Mouse (Mus musculus) megakaryocyte, embryonic 14.5 days (primary cell): ENCODE measurements around the gene Ulk3. TPM values are rescaled to one million over a fixed set of nuclear protein-coding genes. Genes with fewer than 3 reads are reported as not detected.

ENCODE experiments used
- H3K27me3 ChIP-seq: replicated peaks from 2 replicates; pipeline ENCODE3; 2012; ENCODE audit warnings: inconsistent platforms
- H3K36me3 ChIP-seq: replicated peaks from 2 replicates; pipeline ENCODE3; 2012; ENCODE audit warnings: low read length, inconsistent platforms, mixed read lengths
- H3K4me1 ChIP-seq: 2 replicates; pipeline ENCODE4 v1.6.1; 2012; ENCODE audit warnings: inconsistent platforms
- H3K4me3 ChIP-seq: replicated peaks from 2 replicates; pipeline ENCODE3; 2012; ENCODE audit warnings: moderate library complexity, mild to moderate bottlenecking, inconsistent platforms
- H3K9me3 ChIP-seq: 2 replicates; pipeline ENCODE4 v1.6.1; 2012; ENCODE audit warnings: inconsistent platforms
- FLI1 ChIP-seq: IDR thresholded peaks from 2 replicates; pipeline ENCODE4 v1.6.1; 2012; ENCODE audit warnings: low read length, inconsistent platforms, mixed read lengths
- GATA1 ChIP-seq: IDR thresholded peaks from 3 replicates; pipeline ENCODE4 v1.6.1; 2012; ENCODE audit warnings: mixed read lengths, low read length, inconsistent platforms, borderline replicate concordance
- polyA plus RNA-seq: library from polyadenylated mRNA; stranded (reverse); fragments of >175 nt; gene quantifications from 2 replicates; pipeline ENCODE4 v1.2.3, GENCODE M21; 2012; ENCODE audit warnings: low replicate concordance; ENCODE audit not compliant: insufficient read depth

Gene Ulk3
- polyA plus RNA-seq, 1 experiment, result 3.3 TPM

DNA sequence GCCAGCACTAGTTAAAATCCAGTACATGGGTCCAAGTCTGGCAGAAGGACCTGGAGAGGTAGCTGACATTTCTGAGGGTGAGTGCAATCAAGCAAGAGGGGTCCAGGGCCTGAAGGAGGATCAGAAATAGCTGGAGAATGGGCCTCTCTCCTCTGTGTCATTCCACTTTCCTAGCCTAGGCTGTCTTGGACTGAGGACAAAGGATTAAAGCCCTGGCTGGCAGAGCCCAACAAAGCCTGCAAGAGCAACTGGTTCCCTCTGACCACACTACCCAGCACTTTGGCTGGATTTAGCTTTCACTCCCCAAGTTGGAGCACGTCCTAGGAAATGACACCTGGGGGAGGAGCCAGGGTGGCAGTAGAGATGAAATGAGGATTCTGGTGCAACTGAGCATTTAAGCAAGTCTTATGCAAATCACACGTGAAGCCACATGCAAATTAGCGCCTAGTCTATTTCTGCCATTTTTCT, 21.1 kb downstream of the Ulk3 start:
- peaks cover 70% of the 10 kb centered on the region for H3K27me3 ChIP-seq
- no peak overlapping the region for H3K4me3 ChIP-seq
- TF ChIP-seq FLI1, result no peak
- TF ChIP-seq GATA1, result no peak
- no peaks in the 10 kb centered on the region for H3K36me3 ChIP-seq
- H3K4me1 ChIP-seq, result peaks cover 66% of the 10 kb centered on the region
- no peaks in the 10 kb centered on the region for H3K9me3 ChIP-seq

DNA sequence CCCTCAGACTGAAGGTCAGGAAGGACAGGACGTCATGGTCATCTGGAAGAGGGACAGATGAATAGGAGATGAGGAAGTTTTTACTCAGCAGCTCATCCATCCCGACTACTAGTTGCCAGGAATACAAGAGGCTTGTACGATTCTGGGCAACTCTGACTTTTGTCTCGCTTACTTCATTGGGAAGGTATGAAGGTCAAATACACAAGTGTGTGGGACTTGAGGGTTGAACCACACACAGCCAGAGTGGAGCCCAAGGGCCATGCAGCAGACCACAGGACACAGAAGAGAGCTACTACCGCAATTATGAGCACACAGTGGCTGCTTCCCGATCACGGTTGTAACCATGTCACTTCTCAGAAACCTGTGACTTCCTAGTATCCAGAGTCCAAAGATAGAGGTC, 23.3 kb downstream of the Ulk3 start:
- TF ChIP-seq GATA1 (no peak), FLI1 (no peak)
- no peaks in the 10 kb centered on the region for H3K36me3 ChIP-seq
- peaks cover 81% of the 10 kb centered on the region for H3K4me1 ChIP-seq
- peaks cover 54% of the 10 kb centered on the region for H3K27me3 ChIP-seq
- H3K4me3 ChIP-seq, result no peak overlapping the region
- no peaks in the 10 kb centered on the region for H3K9me3 ChIP-seq

DNA sequence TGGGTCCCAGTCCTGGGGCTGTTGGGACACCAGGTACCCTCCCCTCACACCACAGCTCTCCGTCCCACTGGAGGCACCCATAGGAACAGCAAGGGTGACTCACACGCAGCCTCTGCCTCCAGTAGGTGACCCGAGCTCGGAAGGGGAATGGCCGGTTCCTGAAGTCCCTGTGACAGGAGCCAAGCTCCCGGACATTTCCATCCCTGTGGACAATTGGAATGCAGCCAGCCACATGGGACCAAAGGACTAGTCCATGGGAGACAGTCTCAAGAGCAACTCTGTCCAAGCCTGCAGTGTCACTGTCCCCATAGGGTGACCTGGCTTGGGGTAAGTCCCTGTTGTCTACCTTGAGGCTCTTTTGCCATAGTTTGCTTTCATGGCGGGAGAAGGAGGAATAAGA, 24.7 kb downstream of the Ulk3 start:
- Histone ChIP-seq H3K4me1 (peaks cover 95% of the 10 kb centered on the region), H3K4me3 (no peak overlapping the region), H3K27me3 (peaks cover 43% of the 10 kb centered on the region), H3K9me3 (no peaks in the 10 kb centered on the region), H3K36me3 (no peaks in the 10 kb centered on the region)
- TF ChIP-seq FLI1, result no peak
- TF ChIP-seq GATA1, result no peak

DNA sequence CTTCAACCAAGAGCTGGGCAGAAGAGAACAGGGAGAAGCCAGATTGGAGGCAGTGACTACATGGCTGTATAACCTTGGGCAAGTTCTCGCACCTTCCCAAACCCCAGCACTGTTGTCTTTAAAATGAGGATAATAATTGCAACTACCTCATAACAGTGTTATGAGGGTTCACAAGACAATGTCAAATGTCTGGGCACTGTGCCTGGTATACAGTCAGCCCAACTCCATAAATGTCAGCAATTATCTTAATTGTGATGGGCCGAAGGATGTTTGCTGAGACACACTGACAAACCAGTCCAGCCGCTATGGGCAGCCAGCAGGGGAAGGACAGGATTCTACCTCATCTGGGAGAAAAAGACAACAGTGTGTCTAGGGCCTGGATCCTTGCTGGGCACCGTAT, 25.5 kb downstream of the Ulk3 start:
- no peaks in the 10 kb centered on the region for H3K9me3 ChIP-seq
- no peak overlapping the region for H3K4me3 ChIP-seq
- no peak for TF ChIP-seq GATA1
- no peak for TF ChIP-seq FLI1
- H3K27me3 ChIP-seq, result peaks cover 37% of the 10 kb centered on the region
- H3K36me3 ChIP-seq, result peaks cover 1% of the 10 kb centered on the region
- peaks cover 94% of the 10 kb centered on the region for H3K4me1 ChIP-seq

DNA sequence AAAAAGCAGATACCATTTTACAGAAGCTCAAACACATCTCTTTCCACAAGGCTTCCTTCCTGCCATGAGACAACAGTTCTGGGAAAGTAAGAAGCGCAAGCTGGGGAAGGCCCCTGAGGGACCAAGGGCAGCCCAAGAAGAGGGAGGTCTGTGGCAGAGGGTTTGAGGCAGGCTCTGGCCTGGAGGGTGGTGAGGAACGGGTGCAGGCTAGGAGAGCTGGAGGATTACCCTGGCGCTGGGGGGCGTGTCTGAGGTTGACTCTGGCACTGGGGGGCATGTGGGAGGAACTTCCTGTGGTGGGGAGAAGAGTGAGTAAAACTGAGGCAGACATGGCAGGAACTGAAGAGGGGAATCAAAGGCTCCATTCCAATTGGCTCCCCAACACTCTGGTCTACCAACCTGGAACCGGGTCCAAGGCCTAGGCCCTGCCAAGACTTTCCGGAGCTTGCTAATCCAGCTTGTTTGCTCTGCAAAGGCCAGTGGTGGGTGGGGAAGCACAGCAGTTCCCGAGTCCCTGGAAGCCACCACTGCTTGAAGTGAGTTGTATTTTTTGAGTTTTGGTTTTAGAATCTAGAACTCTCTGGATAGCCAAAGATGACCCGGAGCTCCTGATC, 28.4 kb downstream of the Ulk3 start:
- peaks cover 15% of the 10 kb centered on the region for H3K27me3 ChIP-seq
- peaks cover 14% of the 10 kb centered on the region for H3K36me3 ChIP-seq
- peak overlapping the region; percentile 81 for H3K4me3 ChIP-seq
- H3K4me1 ChIP-seq, result peaks cover 82% of the 10 kb centered on the region
- TF ChIP-seq GATA1, result no peak
- TF ChIP-seq FLI1, result no peak
- no peaks in the 10 kb centered on the region for H3K9me3 ChIP-seq

DNA sequence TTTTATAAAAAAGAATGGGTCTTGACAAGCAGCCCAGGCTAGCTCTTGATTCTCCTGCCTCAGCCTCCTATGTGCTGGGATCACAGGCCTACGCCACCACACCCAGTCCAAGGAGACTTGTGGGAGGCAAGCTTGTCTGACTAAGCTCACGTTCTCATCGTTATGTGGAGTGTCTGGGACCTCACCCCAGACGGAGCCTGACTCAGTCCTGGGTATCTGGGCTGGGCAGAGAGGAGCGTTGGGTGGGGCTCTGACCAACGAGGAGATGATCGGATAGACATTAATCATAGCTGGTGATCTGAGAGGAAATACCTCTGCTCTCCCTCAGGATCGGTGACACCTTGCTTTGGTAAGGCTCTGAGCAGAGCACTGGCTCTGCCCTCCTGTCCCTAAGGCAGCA, 29.6 kb downstream of the Ulk3 start:
- Histone ChIP-seq H3K4me1 (peaks cover 78% of the 10 kb centered on the region), H3K36me3 (peaks cover 24% of the 10 kb centered on the region), H3K27me3 (peaks cover 8% of the 10 kb centered on the region), H3K9me3 (peaks cover 7% of the 10 kb centered on the region; the same call in 1 of the 2 replicates), H3K4me3 (peak overlapping the region; percentile 46)
- no peak for TF ChIP-seq GATA1
- TF ChIP-seq FLI1, result no peak

DNA sequence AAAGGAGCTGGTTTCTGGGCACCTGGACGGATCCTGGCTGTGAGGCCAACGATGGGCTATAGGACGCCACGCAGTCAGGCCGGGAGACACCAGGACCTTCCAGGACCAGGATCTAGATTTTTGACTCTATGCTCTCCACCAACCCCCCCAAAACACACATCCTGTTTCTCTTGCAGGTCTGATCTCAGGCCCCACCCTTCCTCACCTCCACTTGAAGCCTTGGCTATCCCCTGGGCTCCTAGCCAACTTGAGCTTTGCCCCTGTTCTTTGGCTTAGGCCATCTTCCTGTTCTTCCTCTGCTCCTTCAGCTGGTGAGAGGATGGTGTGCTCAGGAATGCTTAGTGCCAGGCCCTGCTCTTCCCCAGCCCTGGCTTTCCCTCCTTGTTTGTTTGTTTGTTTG, 31.4 kb downstream of the Ulk3 start, which contains the start of gene Lman1l:
Lman1l (minus strand) TSS at position 101 of the 400 bp plus-strand sequence.
- Histone ChIP-seq H3K27me3 (peaks cover 2% of the 10 kb centered on the region), H3K4me1 (peaks cover 74% of the 10 kb centered on the region), H3K4me3 (no peak within 1 kb of the TSS), H3K9me3 (peaks cover 9% of the 10 kb centered on the region; the same call in 1 of the 2 replicates), H3K36me3 (peaks cover 42% of the 10 kb centered on the region)
- TF ChIP-seq GATA1, result no peak
- TF ChIP-seq FLI1, result no peak

DNA sequence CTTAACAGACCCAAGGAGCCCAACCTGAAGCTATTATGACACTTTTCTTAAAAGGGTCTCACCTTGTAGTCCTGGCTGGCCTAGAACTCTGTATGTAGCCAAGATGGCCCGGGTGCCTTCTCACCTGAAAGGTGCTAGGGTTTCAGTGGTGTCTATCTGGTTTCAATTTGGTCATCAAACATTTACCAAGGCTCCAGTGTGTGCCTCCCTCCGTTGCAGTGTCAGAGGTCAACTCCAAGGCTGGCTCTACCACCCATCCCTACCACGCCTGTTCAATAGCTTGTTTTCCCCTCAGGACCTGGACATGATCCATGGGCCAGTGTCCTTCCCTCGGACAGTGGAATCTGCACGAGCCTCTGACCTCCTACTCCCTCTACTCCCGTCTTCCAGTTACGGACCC, 35.0 kb downstream of the Ulk3 start:
- Histone ChIP-seq H3K9me3 (peaks cover 9% of the 10 kb centered on the region; the same call in 1 of the 2 replicates), H3K27me3 (no peaks in the 10 kb centered on the region), H3K4me1 (peaks cover 72% of the 10 kb centered on the region), H3K36me3 (peaks cover 78% of the 10 kb centered on the region), H3K4me3 (no peak overlapping the region)
- no peak for TF ChIP-seq GATA1

DNA sequence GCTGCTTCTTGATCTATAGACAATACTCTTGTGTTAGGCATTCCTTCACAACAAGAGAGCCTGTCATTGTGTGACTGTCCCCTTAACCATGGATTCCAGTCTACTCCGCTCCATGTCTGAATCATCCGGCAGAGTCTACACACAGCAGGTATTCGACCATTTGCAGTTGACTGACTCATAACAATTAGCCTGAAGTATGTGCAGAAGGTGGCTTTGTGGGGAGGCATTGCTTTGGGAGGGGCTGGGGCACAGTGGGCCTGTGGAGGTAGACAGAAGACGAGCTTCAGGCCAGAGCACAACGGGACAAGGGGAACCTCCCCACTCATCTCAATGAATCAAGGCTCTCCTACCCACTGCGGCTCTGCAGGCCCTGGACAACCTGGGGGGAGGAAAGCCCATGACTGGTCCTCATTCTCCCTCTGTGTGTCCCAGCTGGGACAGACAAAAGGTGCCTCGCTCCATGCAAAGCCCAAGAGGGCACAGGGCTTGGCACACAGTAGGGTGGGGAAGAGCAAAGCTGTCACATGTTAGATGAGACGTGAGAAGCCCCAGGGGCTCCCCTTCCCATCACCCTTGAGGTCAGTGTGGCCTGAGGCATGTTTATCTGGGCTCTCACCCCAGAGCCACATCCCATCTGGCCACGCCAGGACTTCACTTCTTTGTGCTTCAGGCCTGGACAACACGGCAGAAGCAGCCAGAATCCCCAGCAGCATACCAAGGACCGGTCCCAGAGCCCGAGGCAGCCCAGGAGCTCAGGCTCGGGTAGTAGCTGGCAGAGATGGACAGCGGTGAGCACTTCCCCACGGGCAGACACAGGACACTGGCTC, 36.6 kb downstream of the Ulk3 start:
- Histone ChIP-seq H3K4me3 (peak overlapping the region; percentile 28), H3K4me1 (peaks cover 74% of the 10 kb centered on the region), H3K27me3 (no peaks in the 10 kb centered on the region), H3K36me3 (peaks cover 82% of the 10 kb centered on the region), H3K9me3 (peaks cover 9% of the 10 kb centered on the region; the same call in 1 of the 2 replicates)
- TF ChIP-seq GATA1 (no peak), FLI1 (no peak)

DNA sequence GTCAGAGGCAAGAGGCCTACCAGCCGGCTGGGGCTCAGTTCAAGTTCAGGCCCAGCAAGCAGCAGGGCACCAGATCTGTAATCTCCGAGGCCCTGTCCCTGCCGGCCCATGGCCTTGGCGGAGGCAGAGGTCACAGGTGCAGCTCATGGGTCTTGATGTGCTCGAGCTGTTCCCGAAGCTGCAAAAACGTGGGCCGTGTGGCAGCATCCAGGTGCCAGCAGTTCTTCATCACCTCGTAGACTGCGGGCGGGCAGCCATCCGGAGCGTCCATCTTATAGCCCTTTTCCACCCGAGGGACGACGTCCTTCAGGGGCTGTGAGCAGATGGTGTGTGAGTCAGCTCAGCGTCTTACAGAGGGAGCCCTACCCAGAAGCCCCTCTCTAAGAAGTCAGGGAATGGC, 37.9 kb downstream of the Ulk3 start:
- Histone ChIP-seq H3K4me3 (no peak overlapping the region), H3K4me1 (peaks cover 84% of the 10 kb centered on the region), H3K27me3 (no peaks in the 10 kb centered on the region), H3K36me3 (peaks cover 93% of the 10 kb centered on the region), H3K9me3 (peaks cover 9% of the 10 kb centered on the region; the same call in 1 of the 2 replicates)
- no peak for TF ChIP-seq FLI1
- TF ChIP-seq GATA1, result no peak
